Mouse (Mus musculus) ES-E14 (cell line): ENCODE results near the gene Plekhh2.

Source experiments
- CHD2 ChIP-seq: IDR thresholded peaks from 2 replicates; pipeline ENCODE4 v1.6.1; 2014; ENCODE audit warnings: mild to moderate bottlenecking, low read depth, low read length, inconsistent platforms
- HCFC1 ChIP-seq: IDR thresholded peaks from 2 replicates; pipeline ENCODE4 v1.6.1; 2012; ENCODE audit warnings: low read length, inconsistent platforms, borderline replicate concordance; ENCODE audit not compliant: insufficient read depth
- MAFK ChIP-seq: IDR thresholded peaks from 2 replicates; pipeline ENCODE4 v1.6.1; 2014; ENCODE audit warnings: mild to moderate bottlenecking, low read depth, low read length, inconsistent platforms; ENCODE audit not compliant: insufficient read depth
- ZNF384 ChIP-seq: IDR thresholded peaks from 2 replicates; pipeline ENCODE4 v1.6.1; 2012; ENCODE audit warnings: low read depth, low read length, inconsistent platforms

DNA sequence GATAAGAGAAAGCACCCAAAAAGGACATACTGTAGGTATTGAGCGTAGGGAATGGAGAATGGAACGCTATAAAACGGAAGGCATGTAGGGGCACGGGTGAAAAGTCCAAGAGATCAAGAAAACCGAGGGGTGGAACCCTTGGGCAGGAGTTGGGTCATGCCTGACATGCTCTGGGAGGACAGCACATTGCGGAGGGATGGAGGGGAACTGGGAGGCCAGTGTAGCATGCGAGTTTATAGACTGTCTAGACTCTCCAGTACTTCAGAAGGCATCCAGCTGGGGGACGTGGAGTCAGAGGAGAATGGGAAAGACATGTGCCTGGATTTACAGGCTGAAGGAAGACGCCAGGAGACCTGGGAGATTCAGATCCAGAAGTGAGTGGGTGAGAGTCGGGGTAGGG is 68.1 kb downstream of the Plekhh2 start:
- TF ChIP-seq HCFC1 (no peak), MAFK (no peak), CHD2 (no peak), ZNF384 (no peak)
